Mouse (Mus musculus): Measurements from ENCODE around the gene Zfand2a. TPM values are rescaled to one million over a fixed set of nuclear protein-coding genes. Genes with fewer than 3 reads are reported as not detected.

The Zfand2a gene
- polyA plus RNA-seq, 1 experiment from 2014 or later: 6.4 TPM

Other genes with a start within 250 kb of the Zfand2a start
- gene Get4, start 232.2 kb downstream of the Zfand2a start, polyA plus RNA-seq (2014; fragmentation: Nextera tagmentation; extraction: Ambion mirVana): 148 and 150 TPM in 2 replicates
- gene Adap1, start 158.9 kb downstream of the Zfand2a start, polyA plus RNA-seq (2014; fragmentation: Nextera tagmentation; extraction: Ambion mirVana): 1.9 and 2.0 TPM in 2 replicates
- 103 and 130 TPM in 2 replicates for gene Cox19, start 133.1 kb downstream of the Zfand2a start, polyA plus RNA-seq (2014; fragmentation: Nextera tagmentation; extraction: Ambion mirVana)
- not detected in 2 replicates for gene Cyp2w1, start 131.9 kb downstream of the Zfand2a start, polyA plus RNA-seq (2014; fragmentation: Nextera tagmentation; extraction: Ambion mirVana)
- 1.8 and 1.9 TPM in 2 replicates for gene Gpr146, start 106.9 kb downstream of the Zfand2a start, polyA plus RNA-seq (2014; fragmentation: Nextera tagmentation; extraction: Ambion mirVana)
- 0.17 and 0.23 TPM in 2 replicates for gene C130050O18Rik, start 79.3 kb downstream of the Zfand2a start, polyA plus RNA-seq (2014; fragmentation: Nextera tagmentation; extraction: Ambion mirVana)
- gene Gper1, start 61.4 kb downstream of the Zfand2a start, polyA plus RNA-seq (2014; fragmentation: Nextera tagmentation; extraction: Ambion mirVana): 1.7 and 1.9 TPM in 2 replicates
- 38.5 and 47.5 TPM in 2 replicates for gene 3110082I17Rik, start 24.0 kb downstream of the Zfand2a start, polyA plus RNA-seq (2014; fragmentation: Nextera tagmentation; extraction: Ambion mirVana)
- 27.3 and 28.2 TPM in 2 replicates for gene Uncx, start 58.9 kb upstream of the Zfand2a start, polyA plus RNA-seq (2014; fragmentation: Nextera tagmentation; extraction: Ambion mirVana)